Comparison of ENCODE assay signal across 13 mouse cellular contexts in genomic region chr11:88841406-88841805, GRCm38 (mm10). TPM values are rescaled to one million over a fixed set of nuclear protein-coding genes. Genes with fewer than 3 reads are reported as not detected.
A peak's percentile ranks its signal among the peaks of the same experiment; 100 is the strongest.
DNase-seq lines count a peak whose midpoint lies in the region; ATAC-seq lines count a peak whose summit lies in the region.
"Had no signal": no experiment of that assay in that cellular context is flagged by ENCODE, and none has a peak within 500 bp of the region (broad histone marks: within the 10 kb centered on the region; RNA-seq: fewer than 3 reads in every experiment).

No protein-coding gene starts in this region.

- no peak overlapping the region for H3K4me2 ChIP-seq in forebrain, embryonic 15.5 days (replicated peaks)
- H3K4me2 ChIP-seq: embryonic facial prominence, embryonic 12.5 days; neural tube, embryonic 12.5 days had no signal

- no peak overlapping the region for H3K27ac ChIP-seq in forebrain, embryonic 15.5 days (replicated peaks)
- H3K27ac ChIP-seq: embryonic facial prominence, embryonic 12.5 days; macrophage; neural tube, embryonic 12.5 days had no signal

- H3K36me3 ChIP-seq in megakaryocyte, embryonic 14.5 days (replicated peaks; ENCODE audit: low read length): peaks cover 92% of the 10 kb centered on the region
- peaks cover 40% of the 10 kb centered on the region for H3K36me3 ChIP-seq in forebrain, embryonic 15.5 days

- no peak for ATAC-seq in megakaryocyte, adult 5-6 weeks (ENCODE audit: poor library complexity, severe bottlenecking)
- no peak for ATAC-seq in forebrain, embryonic 15.5 days (replicated peaks)

- WGBS in forebrain, embryonic 15.5 days: 70% methylated on average over 6 of the region's 6 CpGs

- no peaks in the 10 kb centered on the region for H3K27me3 ChIP-seq in megakaryocyte, embryonic 14.5 days (replicated peaks)
- H3K27me3 ChIP-seq in forebrain, embryonic 15.5 days: no peaks in the 10 kb centered on the region
- H3K27me3 ChIP-seq: embryonic facial prominence, embryonic 12.5 days; neural tube, embryonic 12.5 days had no signal

- H3K4me3 ChIP-seq in megakaryocyte, embryonic 14.5 days (replicated peaks): peak overlapping the region; percentile 2
- no peak overlapping the region for H3K4me3 ChIP-seq in forebrain, embryonic 15.5 days
- H3K4me3 ChIP-seq: embryonic facial prominence, embryonic 12.5 days; neural tube, embryonic 12.5 days had no signal

- H3K9ac ChIP-seq in forebrain, embryonic 15.5 days (replicated peaks): no peak overlapping the region
- H3K9ac ChIP-seq: embryonic facial prominence, embryonic 12.5 days; neural tube, embryonic 12.5 days had no signal

- no peaks in the 10 kb centered on the region for H3K9me3 ChIP-seq in megakaryocyte, embryonic 14.5 days
- H3K9me3 ChIP-seq in forebrain, embryonic 15.5 days: no peaks in the 10 kb centered on the region
- H3K9me3 ChIP-seq: embryonic facial prominence, embryonic 12.5 days; neural tube, embryonic 12.5 days had no signal

- peaks cover 19% of the 10 kb centered on the region for H3K4me1 ChIP-seq in megakaryocyte, embryonic 14.5 days
- 0 out of 2 replicates have a peak, but pooled peaks cover 5% of the 10 kb centered on the region for H3K4me1 ChIP-seq in forebrain, embryonic 15.5 days
- H3K4me1 ChIP-seq: embryonic facial prominence, embryonic 12.5 days; neural tube, embryonic 12.5 days had no signal

- DNase-seq in adrenal gland, adult 2 months: peak; percentile 76
- DNase-seq in adrenal gland, postnatal 25 days: no peak
- DNase-seq in heart, postnatal 4 days: peak; percentile 45
- DNase-seq in cerebellum, postnatal 25 days: no peak
- DNase-seq in thymus, postnatal 14 days: no peak
- DNase-seq: spleen, adult 18-20 months; thymus, postnatal 4 days had no signal

RNA-seq across cellular contexts. Expression of gene Akap1, which starts 23.0 kb away (rescaled TPM):
- total RNA-seq in adrenal gland, adult 2 months (2021): 100 to 1,000 TPM in 1 of 2 experiments, 10 to 100 TPM in 1; 95.0 to 144 TPM
- polyA plus RNA-seq in adrenal gland, adult 2 months (2012; rRNA removed): 54.2 and 59.5 TPM in 2 replicates
- total RNA-seq in adrenal gland, postnatal 25 days (2021): 126 and 129 TPM in 2 replicates
- polyA plus RNA-seq in megakaryocyte, embryonic 14.5 days (2012; ENCODE audit: insufficient read depth, low replicate concordance): 0.90 and 3.9 TPM in 2 replicates
- 1.8 and 2.1 TPM in 2 replicates for total RNA-seq in megakaryocyte, adult 5-6 weeks (2015)
- 2.3 and 6.6 TPM in 2 replicates for total RNA-seq in megakaryocyte, adult 5-6 weeks (2017)
- total RNA-seq in heart, postnatal 4 days (2021): 100 to 1,000 TPM; 105 TPM
- polyA plus RNA-seq in forebrain, embryonic 15.5 days (2015; fragmentation: Nextera tagmentation; extraction: Ambion mirVana): 30.5 and 34.0 TPM in 2 replicates

Comparison
In these comparisons a context has a peak if more than half of its experiments do, and no peak if none do; other contexts are left out.
1. DNase-seq: peak in adrenal gland, adult 2 months (single experiment) and heart, postnatal 4 days (single experiment); none in adrenal gland, postnatal 25 days (single experiment), cerebellum, postnatal 25 days (0 of 2) and thymus, postnatal 14 days (single experiment).
2. RNA of gene Akap1, which starts 23.0 kb away (total RNA-seq): 95.0 to 144 TPM in adrenal gland, adult 2 months, 126 to 129 TPM in adrenal gland, postnatal 25 days and 105 TPM in heart, postnatal 4 days; 1.8 to 6.6 TPM in megakaryocyte, adult 5-6 weeks; every median in the first group is over 10 times any median in the second.